Mouse (Mus musculus) small intestine, adult 2 months (tissue): ENCODE measurements around the gene Ier2. TPM values are rescaled to one million over a fixed set of nuclear protein-coding genes. Genes with fewer than 3 reads are reported as not detected.

Experiments
- H3K27ac ChIP-seq: fragments of 200-500 bp; 2 replicates; pipeline ENCODE4 v1.5.1; 2012; ENCODE audit warnings: low read depth, low read length, control low read depth, inconsistent platforms; ENCODE audit not compliant: insufficient read depth
- H3K27me3 ChIP-seq: fragments of 200-500 bp; 2 replicates; pipeline ENCODE4 v1.6.1; 2012; ENCODE audit warnings: mild to moderate bottlenecking, moderate library complexity, low read length, inconsistent platforms; ENCODE audit not compliant: control insufficient read depth, insufficient read depth
- H3K36me3 ChIP-seq: fragments of 200-500 bp; 2 replicates; pipeline ENCODE4 v1.6.1; 2012; ENCODE audit warnings: mild to moderate bottlenecking, low read length, control low read depth, inconsistent platforms; ENCODE audit not compliant: control insufficient read depth, insufficient read depth
- H3K4me1 ChIP-seq: fragments of 200-500 bp; 2 replicates; pipeline ENCODE4 v1.6.1; 2012; ENCODE audit warnings: low read length, inconsistent platforms, mixed read lengths; ENCODE audit not compliant: control insufficient read depth, insufficient read depth, insufficient read length
- H3K4me3 ChIP-seq: fragments of 200-500 bp; 2 replicates; pipeline ENCODE4 v1.5.1; 2012; ENCODE audit warnings: low read depth, mild to moderate bottlenecking, control low read depth, inconsistent platforms, low read length, moderate library complexity
- CTCF ChIP-seq: fragments of 200-500 bp; IDR thresholded peaks from 2 replicates; pipeline ENCODE4 v1.5.1; 2012; ENCODE audit warnings: low read depth, mild to moderate bottlenecking, control low read depth, inconsistent platforms, low read length, moderate library complexity, mixed read lengths; ENCODE audit not compliant: insufficient replicate concordance, insufficient read length; ENCODE audit errors: extremely low read depth
- POLR2A ChIP-seq: fragments of 200-500 bp; IDR thresholded peaks from 2 replicates; pipeline ENCODE4 v1.6.1; 2012; ENCODE audit warnings: low read depth, mild to moderate bottlenecking, control low read depth, inconsistent platforms, low read length, moderate library complexity
- WGBS: fragments of 180-500 bp; shearing (Covaris S2); methylation state at CpG from one replicate; pipeline ENCODE4 v1.1.7; 2018; 5-methylcytosine and 5-hydroxymethylcytosine counted together
- polyA plus RNA-seq: library from polyadenylated mRNA; depleted of rRNA; stranded (reverse); fragments of >200 nt; gene quantifications from 2 replicates; pipeline ENCODE4 v1.2.3, GENCODE M21; 2012

Ier2 gene
- polyA plus RNA-seq, 1 experiment, result 72.7 TPM

DNA sequence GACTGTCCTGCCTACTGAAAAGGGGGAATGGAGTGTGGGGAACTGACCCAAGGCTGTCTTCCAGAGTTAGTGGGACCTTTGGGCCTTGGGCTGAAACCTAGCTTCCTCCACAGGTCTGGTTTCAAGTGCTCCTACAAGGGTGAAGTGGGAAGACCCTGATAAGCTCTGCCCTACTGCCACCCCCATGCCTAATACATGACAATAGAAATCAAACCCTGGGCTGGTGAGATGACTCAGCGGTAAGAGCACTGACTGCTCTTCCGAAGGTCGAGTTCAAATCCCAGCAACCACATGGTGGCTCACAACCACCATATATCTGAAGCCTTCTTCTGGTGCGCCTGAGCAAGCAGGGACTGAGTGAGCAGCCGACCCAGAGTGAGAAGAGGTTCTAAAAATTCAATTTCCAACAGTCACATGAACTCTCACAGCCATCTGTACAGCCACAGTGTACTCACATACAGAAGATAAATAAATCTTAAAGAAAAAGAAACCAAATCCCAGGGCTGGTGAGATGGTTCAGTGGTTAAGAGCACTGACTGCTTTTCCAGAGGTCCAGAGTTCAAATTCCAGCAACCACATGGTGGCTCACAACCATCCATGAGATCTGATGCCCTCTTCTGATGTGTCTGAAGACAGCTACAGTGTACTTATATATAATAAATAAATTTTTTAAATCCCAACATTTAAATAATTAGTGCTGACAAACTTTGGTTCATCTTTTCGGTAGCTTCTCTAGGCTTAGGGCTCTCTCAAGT lies 6.3 kb upstream of the Ier2 start:
- peaks cover 3% of the 10 kb centered on the region; the same call in 1 of the 2 replicates for H3K4me1 ChIP-seq
- no peak overlapping the region for H3K27ac ChIP-seq
- H3K4me3 ChIP-seq, result no peak overlapping the region
- peaks cover 21% of the 10 kb centered on the region for H3K36me3 ChIP-seq
- H3K27me3 ChIP-seq, result no peaks in the 10 kb centered on the region
- WGBS, result 66% methylated on average over 6 of the region's 6 CpGs
- TF ChIP-seq CTCF (peak; percentile 7; the same call in 1 of the 2 replicates), POLR2A (no peak)

DNA sequence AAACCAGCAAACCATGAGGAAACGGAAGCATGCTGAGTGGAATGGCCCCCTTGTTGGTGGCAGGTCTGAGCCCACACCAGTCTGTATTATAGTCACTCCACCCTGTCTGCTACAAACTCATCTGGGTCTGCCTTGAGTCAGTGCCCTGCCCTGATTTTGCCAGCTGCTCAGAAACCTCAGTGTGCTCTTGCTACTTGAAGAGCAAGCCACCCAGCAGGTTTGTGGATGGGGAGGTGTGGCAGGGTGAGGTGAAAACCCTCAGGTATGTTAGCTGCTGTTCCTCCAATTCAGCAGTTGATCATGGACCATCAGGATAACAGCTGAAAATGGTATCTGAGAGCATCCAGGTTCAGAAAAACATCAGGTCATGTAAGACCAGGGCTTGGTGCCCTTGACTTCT lies 5.4 kb upstream of the Ier2 start:
- H3K4me1 ChIP-seq, result peaks cover 3% of the 10 kb centered on the region; the same call in 1 of the 2 replicates
- no peaks in the 10 kb centered on the region for H3K27me3 ChIP-seq
- H3K4me3 ChIP-seq, result no peak overlapping the region
- H3K27ac ChIP-seq, result no peak overlapping the region
- H3K36me3 ChIP-seq, result peaks cover 13% of the 10 kb centered on the region
- TF ChIP-seq CTCF (no peak), POLR2A (no peak)
- 81% methylated on average over 1 of the region's 1 CpGs for WGBS

DNA sequence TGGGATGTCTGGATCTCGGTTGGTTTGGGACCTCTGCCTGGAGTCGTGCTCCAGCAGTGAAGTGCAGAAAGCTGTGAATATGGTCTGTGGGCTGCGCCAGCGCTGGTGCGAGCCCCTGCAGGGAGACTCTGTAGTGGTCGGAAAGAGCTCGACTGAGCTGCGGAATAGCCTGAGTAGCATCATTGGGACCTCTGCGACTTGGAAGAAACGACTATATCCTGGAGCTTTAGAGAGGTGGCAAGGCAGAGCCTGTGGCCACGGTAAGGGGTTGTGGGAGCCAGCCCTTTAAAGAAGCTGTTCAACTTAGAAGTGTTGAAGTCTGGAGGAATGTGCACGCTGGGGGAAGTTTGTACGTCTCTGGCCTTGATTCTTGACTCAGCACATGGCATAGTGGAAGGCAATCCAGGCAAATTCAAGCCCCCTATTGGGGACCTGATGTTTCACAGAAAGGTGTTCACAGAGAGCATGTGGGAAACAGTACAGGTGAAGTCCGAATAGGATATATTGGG lies 2.8 kb upstream of the Ier2 start:
- Histone ChIP-seq H3K27me3 (no peaks in the 10 kb centered on the region), H3K4me1 (peaks cover 3% of the 10 kb centered on the region; the same call in 1 of the 2 replicates), H3K36me3 (no peaks in the 10 kb centered on the region), H3K27ac (0 out of 2 replicates have a peak overlapping the region, but pooled peaks have one; percentile 22), H3K4me3 (peak overlapping the region; percentile 95)
- TF ChIP-seq CTCF (no peak), POLR2A (no peak)
- 1% methylated on average over 14 of the region's 14 CpGs for WGBS

DNA sequence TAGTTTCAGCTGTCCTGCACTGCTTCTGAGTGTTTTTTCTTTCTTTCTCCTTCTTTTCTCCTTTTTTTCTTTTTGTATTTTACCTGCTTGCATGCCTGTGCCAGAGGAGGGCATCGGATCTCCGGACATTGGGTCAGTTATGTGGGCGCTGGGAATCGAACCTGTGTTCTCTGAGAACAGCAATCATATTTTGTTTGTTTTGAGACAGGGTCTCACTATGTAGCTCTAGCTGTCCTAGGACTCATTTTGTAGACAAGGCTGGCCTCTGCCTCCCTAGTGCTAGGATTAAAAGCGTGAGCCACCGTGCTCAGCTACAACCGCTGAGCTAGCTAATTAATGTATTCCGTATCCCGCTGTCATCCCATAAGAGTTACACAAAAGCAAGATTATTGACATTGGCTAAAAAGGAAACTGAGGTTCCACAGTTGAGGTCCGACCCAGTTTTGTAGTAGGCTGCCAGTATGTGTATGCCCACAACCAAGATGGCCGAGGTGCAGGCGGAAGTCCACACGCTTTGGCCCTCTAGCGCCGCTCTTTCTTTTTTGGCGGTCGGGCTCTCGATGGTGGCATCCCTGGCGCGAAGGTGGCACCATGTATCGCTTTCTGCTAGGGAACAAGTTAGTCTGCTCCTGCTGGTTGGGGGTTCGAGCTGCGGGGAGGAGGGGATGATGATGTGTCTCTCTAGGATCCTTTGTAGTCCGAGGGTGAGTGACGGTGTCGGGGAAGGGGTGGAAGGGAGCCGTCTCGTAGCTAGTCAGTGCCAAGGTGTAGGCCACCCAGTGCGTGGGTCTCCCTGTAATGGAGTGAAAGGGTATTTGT lies 2.1 kb upstream of the Ier2 start:
- H3K36me3 ChIP-seq, result no peaks in the 10 kb centered on the region
- WGBS, result under 1% methylated on average over 29 of the region's 29 CpGs
- TF ChIP-seq CTCF (0 out of 2 replicates have a peak, but pooled peaks have one; percentile 36), POLR2A (no peak)

DNA sequence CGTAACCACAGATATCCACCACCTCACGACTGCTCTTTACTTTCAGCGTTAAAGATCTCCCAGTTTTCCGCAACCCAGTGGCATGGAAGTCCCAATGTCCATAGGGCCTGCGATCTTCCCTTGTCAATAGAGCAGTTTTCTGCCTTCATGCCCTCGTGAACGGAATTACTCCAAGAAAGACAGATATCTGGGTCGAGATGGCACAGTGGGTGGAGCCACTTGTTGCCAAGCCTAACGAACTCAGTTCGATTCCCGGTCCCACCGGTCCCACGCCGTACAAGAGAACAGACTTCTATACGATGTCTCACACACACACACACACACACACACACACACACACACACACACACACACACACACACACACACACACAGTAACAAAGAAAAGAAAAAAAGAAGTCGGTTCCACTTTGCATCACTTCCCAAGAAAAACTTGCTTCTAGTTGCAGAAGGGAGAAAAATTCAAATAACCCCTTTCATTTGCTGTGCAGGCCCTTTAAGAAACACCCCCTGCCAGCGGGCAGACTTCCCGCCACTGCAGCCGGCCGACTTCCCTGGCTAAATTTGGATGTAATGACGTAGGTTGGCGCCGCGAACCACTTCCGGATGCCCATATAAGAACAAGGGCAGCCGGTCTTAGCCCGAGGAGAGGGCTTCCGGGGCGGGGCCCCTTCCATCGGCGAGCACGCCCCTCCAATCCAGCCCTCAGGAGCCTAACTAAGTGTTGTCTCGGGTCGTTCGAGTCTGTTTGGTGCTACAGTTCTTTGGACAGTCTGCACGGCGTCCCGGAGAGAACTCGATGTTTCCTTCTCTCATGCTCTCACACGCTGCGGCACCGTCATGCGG lies 1.1 kb upstream of the Ier2 start:
- Histone ChIP-seq H3K4me1 (peaks cover 6% of the 10 kb centered on the region; the same call in 1 of the 2 replicates), H3K36me3 (no peaks in the 10 kb centered on the region), H3K27ac (peak overlapping the region; percentile 98), H3K27me3 (no peaks in the 10 kb centered on the region), H3K4me3 (peak overlapping the region; percentile 95)
- TF ChIP-seq CTCF (no peak), POLR2A (peak; percentile 67; the same call in 1 of the 2 replicates)
- WGBS, result 2% methylated on average over 43 of the region's 43 CpGs

More for the DNA sequence above, 2.1 kb upstream of the Ier2 start:
- Histone ChIP-seq H3K4me1 (peaks cover 5% of the 10 kb centered on the region; the same call in 1 of the 2 replicates), H3K4me3 (peak overlapping the region; percentile 95), H3K27me3 (no peaks in the 10 kb centered on the region), H3K27ac (peak overlapping the region; percentile 98)

DNA sequence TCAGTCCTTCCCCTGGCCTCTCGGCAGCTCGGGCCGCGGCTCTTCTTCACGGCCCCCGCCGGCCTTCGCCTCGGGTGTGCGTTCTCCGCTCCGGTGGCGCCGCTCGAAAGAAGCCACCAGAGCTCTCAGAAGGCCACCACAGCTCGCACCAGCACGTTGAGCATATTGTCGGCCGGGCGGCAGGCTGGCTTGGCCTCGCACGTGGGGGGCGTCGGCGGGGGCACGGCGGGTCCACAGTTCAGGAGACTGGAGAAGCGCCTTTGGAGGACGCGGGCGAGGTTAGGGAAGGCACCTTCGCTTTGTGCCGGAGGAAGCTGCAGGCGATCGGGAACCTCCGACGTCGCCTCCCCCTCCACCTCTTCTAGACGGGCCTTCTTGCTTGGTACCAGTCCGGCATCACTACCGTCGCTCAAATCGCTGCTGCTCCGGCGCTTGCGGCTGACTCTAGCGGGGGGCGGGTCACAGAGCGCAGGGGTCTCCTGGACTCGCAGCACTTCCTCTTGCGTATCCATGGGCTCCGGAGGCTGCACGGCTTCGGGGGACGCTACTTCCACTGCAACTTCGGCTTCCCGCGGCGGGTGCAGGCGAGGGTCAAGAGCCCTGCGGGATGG lies 586 bp downstream of the Ier2 start:
- no peaks in the 10 kb centered on the region for H3K36me3 ChIP-seq
- peak overlapping the region; percentile 91 for H3K4me3 ChIP-seq
- H3K4me1 ChIP-seq, result peaks cover 10% of the 10 kb centered on the region; the same call in 1 of the 2 replicates
- under 1% methylated on average over 61 of the region's 61 CpGs for WGBS
- H3K27ac ChIP-seq, result peak overlapping the region; percentile 98
- H3K27me3 ChIP-seq, result no peaks in the 10 kb centered on the region
- TF ChIP-seq CTCF (no peak), POLR2A (no peak)
